Mouse (Mus musculus) fat pad, adult 2 months (tissue): ENCODE data around the gene Mettl14.
"Not testable (repeated sequence)": the region's sequence is repeated elsewhere in the genome, so short reads cannot be mapped to it uniquely, and the experiment has no call there.

ENCODE experiments used
- DNase-seq: peaks from one replicate; pipeline ENCODE4 v3.0.0-alpha.2; 2011; ENCODE audit warnings: low read depth, low spot score; ENCODE audit errors: extremely low read depth

Mettl14 gene

GRCm38 (mm10) chr3:123366820-123367219, 19.1 kb downstream of the Mettl14 start:
- DNase-seq = not testable (repeated sequence)

DNA sequence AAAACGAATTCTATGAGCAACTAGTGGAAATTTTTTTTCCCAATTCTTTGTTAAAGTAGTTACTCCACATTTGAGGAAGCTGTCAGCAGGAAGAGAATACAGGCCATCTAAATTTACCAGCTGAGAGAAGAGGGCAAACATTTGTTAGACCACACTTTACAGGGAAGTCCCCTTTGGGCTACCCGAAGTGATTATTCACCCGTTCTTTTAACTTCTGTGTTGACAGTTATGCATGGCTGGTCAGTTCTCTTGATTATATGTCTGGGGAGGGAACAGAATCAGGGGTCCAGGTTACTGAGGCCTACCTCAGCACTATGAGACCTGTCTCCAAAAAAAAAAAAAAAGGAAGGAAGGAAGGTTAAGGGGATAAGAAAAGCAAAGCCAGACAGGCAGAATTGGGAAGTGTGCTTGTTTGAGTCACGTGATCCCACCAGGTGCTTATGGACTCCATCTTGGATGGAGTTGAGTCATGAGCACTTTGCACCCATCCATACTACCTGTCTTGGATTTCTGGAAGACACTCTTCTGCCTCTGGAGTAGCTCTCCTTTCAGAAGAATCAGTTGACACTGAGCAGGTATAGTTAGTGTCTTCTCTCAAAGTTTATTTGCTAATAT, 29.4 kb downstream of the Mettl14 start:
- DNase-seq = no peak

- DNase-seq = no peak
Measured at GRCm38 (mm10) chr3:123354388-123354787, 31.5 kb downstream of the Mettl14 start.

DNA sequence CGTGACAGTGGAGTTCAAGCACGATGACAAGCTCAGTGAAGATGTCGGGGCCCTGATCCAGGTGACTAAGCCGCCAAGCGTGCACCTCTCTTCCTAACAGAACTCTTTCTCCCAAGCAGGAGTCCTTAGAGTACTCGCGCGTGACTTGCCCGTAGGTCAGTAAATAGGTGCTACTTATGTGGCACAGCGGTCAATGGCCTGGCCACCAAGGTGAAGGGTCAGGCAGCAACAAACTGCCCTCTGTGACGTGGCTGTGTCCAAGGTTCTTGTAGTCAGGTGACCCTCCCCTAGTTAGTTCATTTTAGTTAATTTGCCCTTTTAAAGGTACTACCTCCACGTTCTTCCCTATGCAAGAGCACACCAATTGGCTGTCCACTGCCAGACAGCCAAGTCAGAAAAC, 32.2 kb downstream of the Mettl14 start:
- no peak for DNase-seq

DNA sequence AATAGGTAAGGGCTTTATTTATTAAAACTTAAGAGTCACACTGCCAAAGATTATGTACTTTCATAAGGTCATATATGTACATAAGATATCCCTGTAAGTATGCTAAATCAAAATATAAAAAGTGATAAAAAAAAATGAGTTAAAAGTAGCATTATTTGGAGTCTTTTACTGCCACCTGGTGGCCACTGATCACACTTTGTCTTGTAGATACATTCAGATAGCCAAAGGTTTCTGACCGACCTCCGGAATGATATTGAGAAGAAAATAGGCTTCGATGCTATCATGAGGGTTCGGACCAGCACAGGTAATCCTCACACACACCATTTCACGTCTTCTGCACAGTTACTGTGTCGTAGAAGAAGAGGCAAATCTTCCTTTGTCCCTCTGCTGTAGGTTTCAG, 32.7 kb downstream of the Mettl14 start:
- DNase-seq = no peak

DNA sequence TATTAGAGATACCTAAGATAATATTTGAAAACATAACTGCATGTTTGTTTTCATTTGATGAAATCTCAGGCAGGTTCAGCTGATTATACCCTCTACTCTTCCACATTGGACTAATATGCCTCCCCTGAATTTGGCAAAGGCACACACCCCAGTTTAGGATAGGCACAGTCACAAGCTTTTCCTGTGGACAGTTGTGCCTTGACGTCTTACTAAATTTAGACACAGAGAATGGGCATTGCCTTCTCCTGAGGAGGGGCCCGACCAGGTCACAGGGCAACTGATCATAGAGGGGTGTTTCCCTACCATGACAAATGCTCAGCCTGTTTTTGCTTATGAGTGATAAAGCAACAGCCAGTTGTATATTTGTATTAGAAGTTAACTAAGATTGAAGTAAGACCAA, 34.4 kb downstream of the Mettl14 start:
- no peak for DNase-seq

GRCm38 (mm10) chr3:123350602-123351001, 35.3 kb downstream of the Mettl14 start:
- no peak for DNase-seq

DNA sequence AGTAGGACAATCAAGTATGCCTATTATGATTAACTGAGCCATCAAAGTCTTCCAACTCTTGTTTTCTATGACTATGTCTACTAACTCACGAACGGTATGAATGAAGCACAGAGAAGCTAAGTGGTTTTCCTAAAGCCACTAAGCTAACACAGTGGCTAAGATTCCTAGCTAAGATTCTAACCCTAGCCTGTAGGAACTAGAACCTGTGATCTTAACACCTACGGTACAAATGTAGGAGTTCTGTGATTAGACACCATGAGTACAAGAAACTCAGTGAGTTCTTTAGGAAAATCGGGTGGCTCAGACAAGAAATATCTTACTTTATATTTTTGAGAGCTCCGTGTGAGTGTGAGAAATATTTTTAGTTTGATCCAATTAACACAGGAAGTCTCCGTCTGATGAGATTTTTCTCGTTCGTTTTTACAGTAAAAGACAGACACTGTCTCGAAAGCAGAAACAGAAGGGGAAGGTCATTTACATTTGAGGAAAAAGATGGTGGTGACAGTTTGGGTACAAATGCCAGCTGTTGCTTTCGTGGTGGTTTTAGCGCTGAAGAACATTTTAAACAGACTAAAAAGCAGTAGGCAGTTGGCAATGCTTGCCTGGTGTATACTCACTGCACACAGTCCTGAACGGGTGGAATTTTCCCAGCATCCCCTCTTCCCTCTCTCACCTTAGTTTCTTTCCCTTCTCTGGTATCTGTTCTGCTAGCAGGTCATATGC, 37.7 kb downstream of the Mettl14 start:
- no peak for DNase-seq

DNA sequence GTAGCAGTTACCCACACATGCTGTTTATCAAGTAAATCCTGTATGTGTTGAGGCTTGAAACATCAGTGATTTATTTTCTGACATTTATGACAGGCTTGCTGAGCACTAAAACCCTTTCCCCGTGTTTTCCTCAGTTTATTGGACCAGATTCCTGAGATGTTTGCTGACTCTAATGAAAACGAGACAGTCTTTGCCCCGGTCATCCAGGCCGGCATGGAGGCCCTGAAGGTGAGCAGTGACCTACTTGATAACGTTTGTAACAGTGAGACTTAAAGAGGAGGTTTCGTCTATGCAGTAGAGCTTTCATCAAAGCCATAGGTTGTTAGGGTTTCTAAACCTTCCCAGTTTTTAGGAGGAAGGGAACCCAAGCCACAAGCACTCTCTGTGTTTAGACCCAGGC, 42.2 kb downstream of the Mettl14 start:
- DNase-seq = no peak

GRCm38 (mm10) chr3:123341049-123341448, 44.9 kb downstream of the Mettl14 start:
- no peak for DNase-seq

- no peak for DNase-seq
Measured at GRCm38 (mm10) chr3:123338666-123339195, 47.2 kb downstream of the Mettl14 start.

DNA sequence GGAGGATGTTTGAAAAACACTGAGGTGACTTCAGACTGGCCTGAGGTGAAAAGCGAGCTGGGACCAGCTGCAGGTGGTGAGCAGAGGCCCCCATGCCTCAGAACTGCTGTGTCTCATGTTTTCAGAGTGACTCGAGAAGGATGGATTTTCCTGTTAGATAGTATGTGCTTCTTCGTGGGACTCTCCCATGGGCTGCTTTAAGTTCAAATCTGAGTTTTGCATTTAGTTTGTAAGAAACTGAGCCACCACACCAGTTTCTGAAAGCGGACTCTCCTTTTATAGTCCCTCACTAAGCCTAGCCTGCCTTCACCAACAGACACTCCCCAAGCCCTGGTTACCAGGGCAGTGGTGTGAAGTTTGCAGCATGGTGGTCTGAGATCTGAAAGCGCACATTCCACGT, 48.1 kb downstream of the Mettl14 start:
- DNase-seq = no peak

GRCm38 (mm10) chr3:123336951-123337350, 49.0 kb downstream of the Mettl14 start:
- no peak for DNase-seq

DNA sequence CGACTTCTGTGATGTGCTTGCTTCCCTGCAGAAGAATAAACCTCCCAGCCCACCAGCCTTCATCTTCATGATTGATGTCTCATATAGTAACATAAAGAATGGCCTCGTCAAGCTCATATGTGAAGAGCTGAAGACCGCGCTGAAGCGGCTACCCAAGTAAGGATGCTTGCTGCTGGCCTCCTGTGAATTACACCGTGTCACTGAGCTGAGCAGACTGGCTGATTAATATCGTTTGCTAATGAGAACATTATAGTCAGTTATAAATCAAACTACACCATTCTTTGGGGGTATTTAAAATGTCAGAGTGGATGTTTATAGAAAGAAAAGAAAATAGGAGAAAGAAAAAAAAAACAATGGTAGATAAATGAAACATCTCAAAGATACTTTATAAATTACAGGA, 49.5 kb downstream of the Mettl14 start:
- no peak for DNase-seq

DNA sequence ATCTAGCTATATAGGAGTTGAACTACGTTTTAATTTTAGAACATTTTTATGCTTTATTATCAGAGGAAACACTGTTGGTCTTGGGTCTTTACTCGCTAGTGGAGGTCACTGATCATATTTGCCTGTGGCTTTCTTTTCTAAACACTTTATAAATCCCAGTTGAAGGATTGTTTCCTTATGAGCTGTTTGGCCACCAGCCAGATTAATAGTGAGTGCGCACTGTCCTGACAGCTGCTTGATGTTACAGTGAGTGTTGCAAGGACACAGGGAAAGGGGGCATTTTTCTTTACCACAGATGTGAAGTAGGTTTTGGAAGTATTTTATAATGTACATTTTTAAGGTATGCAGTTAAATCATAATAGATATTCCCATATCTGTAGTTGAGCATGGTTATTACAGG, 50.4 kb downstream of the Mettl14 start:
- DNase-seq = no peak

DNA sequence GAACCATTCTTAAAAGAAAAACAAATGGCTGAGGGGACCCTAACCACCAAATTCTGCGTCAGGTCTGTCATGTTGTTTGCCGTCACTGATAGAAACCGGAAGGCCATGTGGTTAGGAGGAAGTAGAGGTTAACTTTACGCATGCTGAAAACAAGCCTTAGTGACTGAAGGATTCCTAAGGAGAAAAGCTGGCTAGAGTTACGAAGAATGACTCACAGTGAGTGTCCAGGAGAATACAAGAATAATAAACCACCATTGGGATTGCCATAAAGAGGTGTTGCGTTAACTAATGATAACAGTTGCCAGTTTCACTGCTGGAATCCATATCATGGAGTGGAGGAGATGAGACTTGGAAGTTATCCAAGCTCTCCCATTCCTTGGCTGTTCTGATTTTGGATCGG, 51.0 kb downstream of the Mettl14 start:
- DNase-seq = no peak

GRCm38 (mm10) chr3:123333055-123333424, 52.9 kb downstream of the Mettl14 start:
- DNase-seq = no peak

- no peak for DNase-seq
Measured at GRCm38 (mm10) chr3:123332330-123333054, 53.4 kb downstream of the Mettl14 start.

DNA sequence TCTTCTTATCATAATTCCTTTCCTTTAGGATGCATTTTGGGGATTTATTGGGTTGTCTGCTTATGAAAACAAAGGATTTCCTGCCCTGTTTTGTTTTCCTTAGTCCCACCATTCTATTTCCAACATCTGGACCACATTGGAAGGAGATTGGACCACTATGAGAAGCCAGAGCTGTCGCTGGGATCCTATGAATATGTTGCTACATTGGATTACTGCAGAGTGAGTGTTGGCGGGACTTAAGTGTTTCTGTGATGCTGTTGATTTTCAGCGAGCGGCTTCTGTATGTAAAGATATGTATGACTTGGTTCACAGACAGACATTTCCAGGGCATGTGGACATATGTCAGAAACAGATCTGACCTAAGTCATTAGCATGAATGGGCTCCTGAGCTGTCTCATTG, 55.7 kb downstream of the Mettl14 start:
- DNase-seq = no peak

GRCm38 (mm10) chr3:123329251-123329650, 56.7 kb downstream of the Mettl14 start:
- DNase-seq = peak; percentile 42

GRCm38 (mm10) chr3:123324326-123324725, 61.6 kb downstream of the Mettl14 start:
- no peak for DNase-seq

- no peak for DNase-seq
Measured at GRCm38 (mm10) chr3:123322147-123322546, 63.8 kb downstream of the Mettl14 start.
